Mouse (Mus musculus) liver, adult 2 months (tissue): ENCODE measurements around the gene Hspb6. TPM values are rescaled to one million over a fixed set of nuclear protein-coding genes. Genes with fewer than 3 reads are reported as not detected.

ENCODE experiments used
- DNase-seq: peaks from one replicate; pipeline ENCODE4 v3.0.0-alpha.2; 2011; ENCODE audit warnings: low read depth, low spot score; ENCODE audit errors: extremely low read depth
- H3K27ac ChIP-seq: fragments of 200-500 bp; replicated peaks from 2 replicates; pipeline ENCODE4 v1.5.1; 2012; ENCODE audit warnings: low read depth, mild to moderate bottlenecking, control low read depth, inconsistent platforms, low read length; ENCODE audit not compliant: insufficient read depth
- H3K27me3 ChIP-seq: fragments of 200-500 bp; 2 replicates; pipeline ENCODE4 v1.6.1; 2012; ENCODE audit warnings: mild to moderate bottlenecking, moderate library complexity, low read length, inconsistent platforms; ENCODE audit not compliant: control insufficient read depth, insufficient read depth
- H3K36me3 ChIP-seq: fragments of 200-500 bp; 2 replicates; pipeline ENCODE4 v1.6.1; 2012; ENCODE audit warnings: low read length, inconsistent platforms; ENCODE audit not compliant: control insufficient read depth, insufficient read depth
- H3K4me1 ChIP-seq: fragments of 200-500 bp; 2 replicates; pipeline ENCODE4 v1.6.1; 2011; ENCODE audit warnings: low read length; ENCODE audit not compliant: control insufficient read depth, insufficient read depth
- H3K4me3 ChIP-seq: fragments of 200-500 bp; 2 replicates; pipeline ENCODE4 v1.5.1; 2011; ENCODE audit warnings: low read depth, mild to moderate bottlenecking, control low read depth, low read length, moderate library complexity; ENCODE audit not compliant: insufficient read depth
- H3K79me2 ChIP-seq: fragments of 200-500 bp; 2 replicates; pipeline ENCODE4 v1.6.1; 2012; ENCODE audit warnings: inconsistent platforms, mild to moderate bottlenecking, low read length, moderate library complexity; ENCODE audit not compliant: control insufficient read depth, insufficient read depth
- H3K9ac ChIP-seq: fragments of 200-500 bp; 2 replicates; pipeline ENCODE4 v1.6.1; 2012; ENCODE audit warnings: low read depth, mild to moderate bottlenecking, control low read depth, inconsistent platforms, low read length
- CTCF ChIP-seq: fragments of 200-500 bp; IDR thresholded peaks from 2 replicates; pipeline ENCODE4 v1.5.1; 2011; ENCODE audit warnings: low read depth, low read length, control low read depth
- POLR2A ChIP-seq: fragments of 200-500 bp; IDR thresholded peaks from 2 replicates; pipeline ENCODE4 v1.6.1; 2011; ENCODE audit warnings: low read length, control low read depth; ENCODE audit not compliant: insufficient read depth; ENCODE audit errors: extremely low read depth
- WGBS: fragments of 180-500 bp; shearing (Covaris S2); methylation state at CpG from one replicate; pipeline ENCODE4 v1.1.7; 2018; 5-methylcytosine and 5-hydroxymethylcytosine counted together
- polyA plus RNA-seq: library from polyadenylated mRNA; depleted of rRNA; stranded (reverse); fragments of >200 nt; gene quantifications from 2 replicates; pipeline ENCODE4 v1.2.3, GENCODE M21; 2012
- total RNA-seq: library from RNA; depleted of rRNA; stranded (reverse); fragments of >200 nt; gene quantifications from 2 replicates; pipeline ENCODE4 v1.2.3, GENCODE M21; 2014

The Hspb6 gene
- total and polyA plus RNA-seq, 2 experiments, result 2.5 to 29.2 TPM

GRCm38 (mm10) chr7:30560296-30560695, 8.3 kb downstream of the Hspb6 start:
- TF ChIP-seq POLR2A, result no peak
- no peak for TF ChIP-seq CTCF
- Histone ChIP-seq H3K9ac (no peak overlapping the region), H3K4me1 (peaks cover 15% of the 10 kb centered on the region), H3K27me3 (no peaks in the 10 kb centered on the region), H3K4me3 (no peak overlapping the region), H3K79me2 (no peaks in the 10 kb centered on the region), H3K36me3 (peaks cover 5% of the 10 kb centered on the region; the same call in 1 of the 2 replicates), H3K27ac (peak overlapping the region; percentile 27; the same call in 1 of the 2 replicates)
- DNase-seq, result peak; percentile 28
- WGBS, result 50% methylated on average over 2 of the region's 2 CpGs

- WGBS, result under 1% methylated on average over 27 of the region's 27 CpGs
- H3K36me3 ChIP-seq, result no peaks in the 10 kb centered on the region
- DNase-seq, result peak; percentile 56
- no peak for TF ChIP-seq POLR2A
- no peak for TF ChIP-seq CTCF
- H3K9ac ChIP-seq, result peak overlapping the region; percentile 83
- peak overlapping the region; percentile 85 for H3K27ac ChIP-seq
- peak overlapping the region; percentile 61 for H3K4me3 ChIP-seq
- H3K79me2 ChIP-seq, result no peaks in the 10 kb centered on the region
- H3K4me1 ChIP-seq, result peaks cover 15% of the 10 kb centered on the region
- H3K27me3 ChIP-seq, result no peaks in the 10 kb centered on the region
Observed at GRCm38 (mm10) chr7:30562526-30563116, 10.6 kb downstream of the Hspb6 start.

- DNase-seq, result peak; percentile 93
- Histone ChIP-seq H3K27me3 (no peaks in the 10 kb centered on the region), H3K9ac (peak within 1 kb of the TSS; percentile 83), H3K4me1 (peaks cover 12% of the 10 kb centered on the region), H3K4me3 (peak within 1 kb of the TSS; percentile 75), H3K79me2 (no peaks in the 10 kb centered on the region), H3K27ac (peak within 1 kb of the TSS; percentile 89), H3K36me3 (no peaks in the 10 kb centered on the region)
- under 1% methylated on average over 45 of the region's 45 CpGs for WGBS
- no peak for TF ChIP-seq CTCF
- 0 out of 2 replicates have a peak, but pooled peaks have one; percentile 11 for TF ChIP-seq POLR2A
Observed at GRCm38 (mm10) chr7:30563117-30563905, 11.3 kb downstream of the Hspb6 start, which contains the start of the genes U2af1l4, Gm49396 and Psenen. Gene U2af1l4 (plus strand): TSS chr7:30563301. Gene Gm49396 (plus strand): TSS chr7:30563344. Gene Psenen (minus strand): TSS chr7:30563627.

GRCm38 (mm10) chr7:30563906-30564280, 11.9 kb downstream of the Hspb6 start:
- no peak for DNase-seq
- Histone ChIP-seq H3K9ac (no peak overlapping the region), H3K4me1 (peaks cover 9% of the 10 kb centered on the region), H3K79me2 (no peaks in the 10 kb centered on the region), H3K4me3 (peak overlapping the region; percentile 75), H3K36me3 (peaks cover 4% of the 10 kb centered on the region; the same call in 1 of the 2 replicates), H3K27me3 (no peaks in the 10 kb centered on the region), H3K27ac (no peak overlapping the region)
- no peak for TF ChIP-seq CTCF
- TF ChIP-seq POLR2A, result no peak
- WGBS, result 32% methylated on average over 6 of the region's 6 CpGs

- no peak for TF ChIP-seq POLR2A
- no peak for TF ChIP-seq CTCF
- Histone ChIP-seq H3K27me3 (no peaks in the 10 kb centered on the region), H3K79me2 (no peaks in the 10 kb centered on the region), H3K9ac (no peak within 1 kb of the TSS), H3K27ac (no peak within 1 kb of the TSS), H3K4me3 (no peak within 1 kb of the TSS), H3K4me1 (peaks cover 9% of the 10 kb centered on the region), H3K36me3 (peaks cover 9% of the 10 kb centered on the region; the same call in 1 of the 2 replicates)
- no peak for DNase-seq
- WGBS, result 96% methylated on average over 12 of the region's 12 CpGs
Observed at GRCm38 (mm10) chr7:30564970-30565571, 13.1 kb downstream of the Hspb6 start, which contains the start of gene Igflr1. Gene Igflr1 (plus strand): TSS chr7:30565427.
